Mouse (Mus musculus) myocyte (in vitro differentiated cells): Measurements from ENCODE around the gene Flt3.

Experiments used
- E2F4 ChIP-seq: IDR thresholded peaks from one replicate; pipeline ENCODE4 v1.6.1; 2011; ENCODE audit warnings: mild to moderate bottlenecking, control low read depth, moderate library complexity; ENCODE audit not compliant: insufficient read depth
- MAX ChIP-seq: IDR thresholded peaks from one replicate; pipeline ENCODE4 v1.6.1; 2011; ENCODE audit warnings: low read depth, mild to moderate bottlenecking, control low read depth
- MYOG ChIP-seq, 3 experiments: IDR thresholded peaks; one replicate each; pipeline ENCODE4 v1.6.1; 2011; ENCODE audit warnings: control low read depth in 2 of 3, low read depth in 2 of 3, mild to moderate bottlenecking in 2 of 3; ENCODE audit not compliant: insufficient read length in 2 of 3, control insufficient read depth in 1 of 3, insufficient read depth in 1 of 3
- POLR2A ChIP-seq: IDR thresholded peaks from one replicate; pipeline ENCODE4 v1.6.1; 2011; ENCODE audit warnings: low read depth, mild to moderate bottlenecking, control low read depth, moderate library complexity; ENCODE audit not compliant: insufficient read length
- REST ChIP-seq: IDR thresholded peaks from one replicate; pipeline ENCODE4 v1.6.1; 2011; ENCODE audit warnings: mild to moderate bottlenecking, control low read depth, moderate library complexity; ENCODE audit not compliant: insufficient read depth, insufficient read length
- TCF12 ChIP-seq: IDR thresholded peaks from one replicate; pipeline ENCODE4 v1.6.1; 2011; ENCODE audit warnings: mild to moderate bottlenecking, control low read depth; ENCODE audit not compliant: poor library complexity, insufficient read depth, severe bottlenecking
- USF1 ChIP-seq: IDR thresholded peaks from one replicate; pipeline ENCODE4 v1.6.1; 2011; ENCODE audit warnings: low read depth, mild to moderate bottlenecking, control low read depth, moderate library complexity

DNA sequence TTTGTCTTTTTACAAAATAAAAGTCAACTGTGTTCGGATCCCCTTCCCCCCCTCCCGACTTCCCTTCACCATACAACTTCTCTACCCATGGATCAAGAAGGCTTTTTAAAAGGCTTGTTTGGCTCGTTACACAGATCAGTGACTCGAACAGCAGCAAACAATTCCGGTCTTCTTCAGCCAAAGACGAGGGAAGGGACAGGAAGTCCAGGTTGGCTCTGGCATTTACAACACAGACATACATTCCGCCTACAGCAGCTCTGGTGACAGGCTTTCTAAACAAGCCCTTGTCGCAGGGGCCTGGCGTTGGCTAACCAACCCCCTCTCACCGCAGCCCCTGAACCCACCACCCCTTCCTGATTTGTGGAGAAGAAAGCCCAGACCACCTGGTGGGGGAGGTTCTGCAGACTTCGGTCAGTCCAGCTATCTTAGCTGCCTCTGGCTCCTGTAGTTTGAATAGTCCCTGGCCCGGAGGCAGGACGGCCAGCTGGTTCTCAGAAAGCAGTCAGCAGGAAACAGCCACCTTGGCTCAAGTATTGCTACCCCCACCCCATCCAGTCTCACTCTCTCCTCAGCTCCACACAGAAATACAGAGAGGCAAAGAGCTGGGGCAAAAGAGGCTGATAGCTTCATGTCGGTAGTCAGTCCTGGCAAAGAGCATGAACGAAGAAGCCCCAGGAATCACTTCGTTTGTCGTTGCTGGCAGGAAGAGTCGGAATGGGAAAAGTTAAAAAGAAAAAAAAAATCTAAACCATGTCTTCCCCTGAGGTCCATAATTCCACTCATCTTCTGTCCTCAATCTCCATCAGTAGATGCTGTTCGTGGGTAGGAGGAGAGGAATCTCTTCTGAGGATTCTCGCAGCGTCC, 99.1 kb downstream of the Flt3 start:
- TF ChIP-seq MAX (no peak), TCF12 (no peak), MYOG (IDR thresholded peaks at IDR 0.05; ENCODE audit: control insufficient read depth in 1 of 3, insufficient read depth in 1 of 3, insufficient read length in 2 of 3, low read depth in 2 of 3) (no peak), E2F4 (no peak), USF1 (no peak), REST (no peak), POLR2A (no peak)
